Mouse (Mus musculus): ENCODE results near the gene Prrg4. TPM values are rescaled to one million over a fixed set of nuclear protein-coding genes. Genes with fewer than 3 reads are reported as not detected.

The Prrg4 gene
- polyA plus RNA-seq, 1 experiment from 2014 or later = 6.0 TPM

- WGBS = 38% methylated on average over 3 of the region's 3 CpGs
- Histone ChIP-seq H3K4me1 (no peaks in the 10 kb centered on the region), H3K9me3 (no peaks in the 10 kb centered on the region), H3K9ac (no peak overlapping the region), H3K36me3 (no peaks in the 10 kb centered on the region), H3K4me3 (replicated peaks) (no peak overlapping the region), H3K27me3 (replicated peaks) (no peaks in the 10 kb centered on the region), H3K27ac (no peak overlapping the region), H3K4me2 (no peak overlapping the region)
- ATAC-seq (ENCODE audit: insufficient read depth, low FRiP score, low read depth) = 0 out of 2 replicates have a peak, but pooled peaks have one; percentile 31
These were observed 6.1 kb upstream of the Prrg4 start for GRCm38 (mm10) chr2:104855732-104856131.

- no peaks in the 10 kb centered on the region for H3K36me3 ChIP-seq
- H3K27me3 ChIP-seq (replicated peaks) = no peaks in the 10 kb centered on the region
- no peak overlapping the region for H3K4me2 ChIP-seq
- H3K4me1 ChIP-seq = no peaks in the 10 kb centered on the region
- no peak for ATAC-seq (ENCODE audit: insufficient read depth, low FRiP score, low read depth)
- WGBS = 60% methylated on average over 1 of the region's 1 CpGs
- H3K9ac ChIP-seq = no peak overlapping the region
- no peak overlapping the region for H3K27ac ChIP-seq
- H3K9me3 ChIP-seq = no peaks in the 10 kb centered on the region
- no peak overlapping the region for H3K4me3 ChIP-seq (replicated peaks)
These were observed 5.2 kb upstream of the Prrg4 start for GRCm38 (mm10) chr2:104854836-104855235.

GRCm38 (mm10) chr2:104852546-104852945, 2.9 kb upstream of the Prrg4 start:
- no peak overlapping the region for H3K27ac ChIP-seq
- H3K9me3 ChIP-seq = no peaks in the 10 kb centered on the region
- H3K4me1 ChIP-seq = no peaks in the 10 kb centered on the region
- no peaks in the 10 kb centered on the region for H3K27me3 ChIP-seq (replicated peaks)
- no peak overlapping the region for H3K4me3 ChIP-seq (replicated peaks)
- no peak for ATAC-seq (ENCODE audit: insufficient read depth, low FRiP score, low read depth)
- no peak overlapping the region for H3K4me2 ChIP-seq
- H3K9ac ChIP-seq = no peak overlapping the region
- no peaks in the 10 kb centered on the region for H3K36me3 ChIP-seq
- 87% methylated on average over 7 of the region's 7 CpGs for WGBS

GRCm38 (mm10) chr2:104851686-104852085, 2.0 kb upstream of the Prrg4 start:
- no peaks in the 10 kb centered on the region for H3K9me3 ChIP-seq
- no peak overlapping the region for H3K4me2 ChIP-seq
- H3K36me3 ChIP-seq = no peaks in the 10 kb centered on the region
- no peak overlapping the region for H3K27ac ChIP-seq
- H3K4me3 ChIP-seq (replicated peaks) = no peak overlapping the region
- no peak for ATAC-seq (ENCODE audit: insufficient read depth, low FRiP score, low read depth)
- H3K9ac ChIP-seq = no peak overlapping the region
- WGBS = 38% methylated on average over 5 of the region's 5 CpGs
- no peaks in the 10 kb centered on the region for H3K27me3 ChIP-seq (replicated peaks)
- H3K4me1 ChIP-seq = no peaks in the 10 kb centered on the region

- H3K9ac ChIP-seq = no peak overlapping the region
- no peaks in the 10 kb centered on the region for H3K4me1 ChIP-seq
- WGBS = 54% methylated on average over 3 of the region's 3 CpGs
- H3K27ac ChIP-seq = no peak overlapping the region
- H3K9me3 ChIP-seq = no peaks in the 10 kb centered on the region
- ATAC-seq (ENCODE audit: insufficient read depth, low FRiP score, low read depth) = no peak
- H3K4me3 ChIP-seq (replicated peaks) = peak overlapping the region; percentile 54
- H3K4me2 ChIP-seq = peak overlapping the region; percentile 94
- H3K27me3 ChIP-seq (replicated peaks) = no peaks in the 10 kb centered on the region
- no peaks in the 10 kb centered on the region for H3K36me3 ChIP-seq
These were observed 299 bp upstream of the Prrg4 start for GRCm38 (mm10) chr2:104849991-104850359.

- H3K9ac ChIP-seq = no peak overlapping the region
- H3K4me1 ChIP-seq = no peaks in the 10 kb centered on the region
- 28% methylated on average over 16 of the region's 16 CpGs for WGBS
- H3K9me3 ChIP-seq = no peaks in the 10 kb centered on the region
- H3K27me3 ChIP-seq (replicated peaks) = no peaks in the 10 kb centered on the region
- H3K4me2 ChIP-seq = peak overlapping the region; percentile 94
- ATAC-seq (ENCODE audit: insufficient read depth, low FRiP score, low read depth) = no peak
- H3K27ac ChIP-seq = peak overlapping the region; percentile 38; the same call in 1 of the 2 replicates
- peak overlapping the region; percentile 54 for H3K4me3 ChIP-seq (replicated peaks)
- H3K36me3 ChIP-seq = no peaks in the 10 kb centered on the region
These were observed 1.2 kb downstream of the Prrg4 start for GRCm38 (mm10) chr2:104848235-104849161.

- ATAC-seq (ENCODE audit: insufficient read depth, low FRiP score, low read depth) = no peak
- H3K36me3 ChIP-seq = no peaks in the 10 kb centered on the region
- no peaks in the 10 kb centered on the region for H3K27me3 ChIP-seq (replicated peaks)
- no peak overlapping the region for H3K27ac ChIP-seq
- no peak overlapping the region for H3K9ac ChIP-seq
- no peak overlapping the region for H3K4me2 ChIP-seq
- no peak overlapping the region for H3K4me3 ChIP-seq (replicated peaks)
- no peaks in the 10 kb centered on the region for H3K4me1 ChIP-seq
- no peaks in the 10 kb centered on the region for H3K9me3 ChIP-seq
- 42% methylated on average over 2 of the region's 2 CpGs for WGBS
These were observed 2.0 kb downstream of the Prrg4 start for GRCm38 (mm10) chr2:104847645-104848044.

GRCm38 (mm10) chr2:104846638-104847414, 2.9 kb downstream of the Prrg4 start:
- ATAC-seq (ENCODE audit: insufficient read depth, low FRiP score, low read depth) = no peak
- H3K36me3 ChIP-seq = no peaks in the 10 kb centered on the region
- 46% methylated on average over 4 of the region's 4 CpGs for WGBS
- H3K4me1 ChIP-seq = no peaks in the 10 kb centered on the region
- no peak overlapping the region for H3K27ac ChIP-seq
- no peaks in the 10 kb centered on the region for H3K9me3 ChIP-seq
- H3K27me3 ChIP-seq (replicated peaks) = no peaks in the 10 kb centered on the region
- no peak overlapping the region for H3K4me3 ChIP-seq (replicated peaks)
- no peak overlapping the region for H3K4me2 ChIP-seq
- no peak overlapping the region for H3K9ac ChIP-seq

- Histone ChIP-seq H3K27ac (no peak overlapping the region), H3K9ac (no peak overlapping the region)
These were observed 7.1 kb downstream of the Prrg4 start for GRCm38 (mm10) chr2:104842559-104842958.

GRCm38 (mm10) chr2:104841736-104842135, 7.9 kb downstream of the Prrg4 start:
- Histone ChIP-seq H3K9ac (no peak overlapping the region), H3K4me3 (replicated peaks) (no peak overlapping the region), H3K27ac (no peak overlapping the region), H3K36me3 (no peaks in the 10 kb centered on the region), H3K27me3 (replicated peaks) (no peaks in the 10 kb centered on the region), H3K4me2 (no peak overlapping the region), H3K4me1 (no peaks in the 10 kb centered on the region), H3K9me3 (no peaks in the 10 kb centered on the region)
- ATAC-seq (ENCODE audit: insufficient read depth, low FRiP score, low read depth) = no peak
- 77% methylated on average over 7 of the region's 7 CpGs for WGBS

More at GRCm38 (mm10) chr2:104842559-104842958, 7.1 kb downstream of the Prrg4 start:
- Histone ChIP-seq H3K4me2 (no peak overlapping the region), H3K9me3 (no peaks in the 10 kb centered on the region), H3K27me3 (replicated peaks) (no peaks in the 10 kb centered on the region), H3K4me1 (no peaks in the 10 kb centered on the region), H3K36me3 (no peaks in the 10 kb centered on the region), H3K4me3 (replicated peaks) (no peak overlapping the region)
- ATAC-seq (ENCODE audit: insufficient read depth, low FRiP score, low read depth) = no peak

- no peak for ATAC-seq (ENCODE audit: insufficient read depth, low FRiP score, low read depth)
- Histone ChIP-seq H3K4me2 (no peak overlapping the region), H3K27me3 (replicated peaks) (no peaks in the 10 kb centered on the region), H3K9ac (no peak overlapping the region), H3K27ac (no peak overlapping the region), H3K4me1 (no peaks in the 10 kb centered on the region), H3K36me3 (no peaks in the 10 kb centered on the region), H3K4me3 (replicated peaks) (no peak overlapping the region), H3K9me3 (no peaks in the 10 kb centered on the region)
These were observed 8.7 kb downstream of the Prrg4 start for GRCm38 (mm10) chr2:104840974-104841373.

- no peaks in the 10 kb centered on the region for H3K36me3 ChIP-seq
- H3K27ac ChIP-seq = no peak overlapping the region
- 73% methylated on average over 2 of the region's 2 CpGs for WGBS
- no peaks in the 10 kb centered on the region for H3K4me1 ChIP-seq
- no peaks in the 10 kb centered on the region for H3K27me3 ChIP-seq (replicated peaks)
- no peak overlapping the region for H3K4me3 ChIP-seq (replicated peaks)
- H3K4me2 ChIP-seq = no peak overlapping the region
- no peak overlapping the region for H3K9ac ChIP-seq
- H3K9me3 ChIP-seq = no peaks in the 10 kb centered on the region
- ATAC-seq (ENCODE audit: insufficient read depth, low FRiP score, low read depth) = no peak
These were observed 17.2 kb downstream of the Prrg4 start for GRCm38 (mm10) chr2:104832486-104832885.
